Mouse (Mus musculus): ENCODE results near the gene Tas2r114.

Gene Tas2r114

DNA sequence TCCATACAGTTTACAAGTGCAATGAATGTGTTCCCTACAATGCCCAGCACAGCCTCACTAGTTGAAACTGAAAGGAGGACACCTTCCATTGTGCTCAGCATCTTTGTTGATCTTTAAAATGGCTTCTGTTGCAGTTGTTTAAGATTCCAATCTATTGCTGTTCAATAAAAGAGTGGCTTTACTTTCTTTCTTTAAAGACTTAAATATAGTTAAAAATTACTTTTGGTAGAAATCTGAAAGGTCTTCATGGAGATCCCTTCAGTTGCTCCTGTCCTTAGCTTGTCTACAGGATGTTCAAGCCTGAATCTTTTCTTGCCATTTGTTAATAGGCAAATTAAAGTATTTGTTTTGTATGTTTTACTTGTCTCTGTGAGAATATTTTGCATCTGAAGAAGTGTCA, at the start of gene Tas2r114:
Tas2r114 (minus strand) TSS at position 101 of the 400 bp plus-strand sequence.
- no peak for DNase-seq (ENCODE audit: low spot score in 2 of 2)

DNA sequence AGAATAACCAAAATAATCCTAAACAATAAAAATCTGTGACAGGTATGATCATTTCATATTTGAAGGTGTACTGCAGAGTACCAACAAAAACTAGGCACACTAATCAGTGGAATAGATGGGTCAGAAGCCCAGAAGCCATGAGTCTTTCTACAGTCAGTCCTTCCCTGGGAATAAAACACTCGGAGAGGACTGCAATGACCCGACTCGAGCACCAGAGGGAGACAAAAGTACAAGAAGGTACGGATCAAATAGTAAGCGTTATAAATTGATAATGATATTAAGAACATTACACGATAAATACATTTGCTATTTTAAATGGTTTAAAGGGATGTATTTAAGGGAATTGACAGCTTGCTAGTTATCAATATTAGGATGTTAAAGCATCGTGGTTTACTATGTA, 22.9 kb upstream of the Tas2r114 start:
- no peak for DNase-seq (ENCODE audit: low spot score in 2 of 2)

DNA sequence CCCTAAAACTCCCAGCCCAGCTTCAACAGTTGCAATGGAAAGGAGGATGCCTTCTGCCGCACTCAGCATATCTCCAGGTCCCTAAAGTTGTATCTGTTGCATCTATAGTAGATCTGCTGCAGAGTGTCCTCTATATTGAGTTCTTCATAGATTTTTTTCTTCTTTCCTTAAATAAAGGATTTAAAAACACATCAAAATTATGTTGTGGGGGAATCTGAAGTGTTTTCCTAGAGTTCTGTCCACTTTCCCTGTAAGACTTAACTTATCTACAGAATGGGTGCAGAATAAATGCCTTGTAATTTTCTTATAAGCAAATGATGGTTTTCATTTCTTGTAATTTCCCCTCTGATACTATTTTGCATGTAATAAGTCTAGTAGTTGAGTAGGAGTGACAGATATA, 2.5 kb downstream of the Tas2r114 start, which contains the start of gene Tas2r105:
Tas2r105 (minus strand) TSS at position 101 of the 400 bp plus-strand sequence.
- no peak for DNase-seq (ENCODE audit: low spot score in 2 of 2)

DNA sequence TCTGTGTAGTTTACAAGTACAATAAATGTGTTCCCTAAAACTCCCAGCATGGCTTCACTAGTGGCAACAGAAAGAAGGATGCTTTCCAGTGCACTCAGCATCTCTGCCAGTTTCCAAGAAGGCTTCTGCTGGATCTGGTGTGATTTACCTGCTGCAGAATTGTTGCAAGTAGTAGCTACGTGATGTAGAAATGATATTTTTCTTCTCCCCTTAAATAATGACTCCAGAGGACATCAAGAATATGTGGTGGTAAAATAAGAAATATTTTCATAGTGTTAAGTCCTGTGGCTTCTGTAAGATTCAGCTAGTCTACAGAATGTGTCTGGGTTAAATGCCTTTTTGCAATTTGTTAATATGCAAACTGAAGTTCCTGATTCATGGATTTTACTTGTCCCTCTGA, 4.2 kb downstream of the Tas2r114 start, which contains the start of gene Tas2r104:
Tas2r104 (minus strand) TSS at position 101 of the 400 bp plus-strand sequence.
- no peak for DNase-seq (ENCODE audit: low spot score in 2 of 2)

DNA sequence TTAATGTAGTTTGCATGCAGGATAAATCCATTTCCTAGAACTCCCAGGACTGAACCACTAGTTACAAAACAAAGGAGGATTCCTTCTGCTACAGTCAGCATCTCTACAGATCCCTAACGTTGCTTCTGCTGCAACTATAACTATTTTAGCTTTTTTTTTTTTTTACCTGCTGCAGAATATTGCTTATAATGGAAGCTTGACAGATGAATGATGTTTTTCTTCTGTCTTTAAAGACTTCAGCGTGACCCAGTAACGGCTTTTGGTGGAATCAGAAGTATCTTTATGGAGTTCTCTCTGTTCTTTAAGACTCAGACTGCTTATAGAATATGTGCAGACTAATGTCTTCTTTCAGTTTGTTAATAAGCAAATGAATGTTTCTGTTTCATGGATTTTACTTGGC, 11.1 kb downstream of the Tas2r114 start, which contains the start of gene Tas2r106:
Tas2r106 (minus strand) TSS at position 101 of the 400 bp plus-strand sequence.
- no peak for DNase-seq (ENCODE audit: low spot score in 2 of 2)

DNA sequence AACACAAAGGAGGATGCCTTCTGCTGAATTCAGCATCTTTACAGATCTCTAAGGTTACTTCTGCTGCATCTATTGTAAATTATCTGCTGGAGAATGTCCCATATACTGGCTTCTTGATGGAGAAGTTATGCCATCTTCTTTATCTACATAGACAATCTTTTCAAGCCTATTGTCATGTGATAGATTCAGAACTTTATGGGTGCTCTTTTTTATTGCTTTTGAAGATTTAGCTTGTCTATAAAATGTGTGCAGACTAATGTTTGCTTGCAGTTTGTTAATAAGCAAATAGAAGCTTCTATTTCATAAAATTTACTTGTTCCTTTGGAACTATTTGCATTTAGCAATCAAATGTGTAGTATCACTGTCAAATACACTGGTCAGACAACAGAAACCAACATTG, 29.8 kb downstream of the Tas2r114 start, which contains the start of gene Tas2r107:
Tas2r107 (minus strand) TSS at position 101 of the 400 bp plus-strand sequence.
- no peak for DNase-seq (ENCODE audit: low spot score in 2 of 2)
